Mouse (Mus musculus): ENCODE measurements around the gene Mettl7a2. TPM values are rescaled to one million over a fixed set of nuclear protein-coding genes. Genes with fewer than 3 reads are reported as not detected.
A peak's percentile ranks its signal among the peaks of the same experiment; 100 is the strongest.
"Not testable (repeated sequence)": the region's sequence is repeated elsewhere in the genome, so short reads cannot be mapped to it uniquely, and the experiment has no call there.

Mettl7a2 gene
- polyA plus RNA-seq, 1 experiment from 2014 or later, result not detected

GRCm38 (mm10) chr15:100321134-100321533 is 31.9 kb upstream of the Mettl7a2 start:
- 48% methylated on average over 5 of the region's 5 CpGs for WGBS
- Histone ChIP-seq H3K4me1 (replicated peaks) (no peaks in the 10 kb centered on the region), H3K27me3 (no peaks in the 10 kb centered on the region), H3K9ac (no peak overlapping the region), H3K36me3 (no peaks in the 10 kb centered on the region), H3K9me3 (no peaks in the 10 kb centered on the region), H3K4me2 (no peak overlapping the region), H3K4me3 (no peak overlapping the region), H3K27ac (replicated peaks) (no peak overlapping the region)
- ATAC-seq (ENCODE audit: low FRiP score, low read depth), result no peak

GRCm38 (mm10) chr15:100324021-100324591 is 28.9 kb upstream of the Mettl7a2 start:
- no peaks in the 10 kb centered on the region for H3K4me1 ChIP-seq (replicated peaks)
- 75% methylated on average over 12 of the region's 12 CpGs for WGBS
- H3K36me3 ChIP-seq, result no peaks in the 10 kb centered on the region
- H3K4me3 ChIP-seq, result no peak overlapping the region
- no peak overlapping the region for H3K27ac ChIP-seq (replicated peaks)
- no peak overlapping the region for H3K9ac ChIP-seq
- H3K9me3 ChIP-seq, result no peaks in the 10 kb centered on the region
- ATAC-seq (ENCODE audit: low FRiP score, low read depth), result no peak
- no peaks in the 10 kb centered on the region for H3K27me3 ChIP-seq
- no peak overlapping the region for H3K4me2 ChIP-seq

GRCm38 (mm10) chr15:100325235-100325634 is 27.8 kb upstream of the Mettl7a2 start:
- Histone ChIP-seq H3K4me3 (no peak overlapping the region), H3K27ac (replicated peaks) (no peak overlapping the region), H3K9me3 (no peaks in the 10 kb centered on the region), H3K4me1 (replicated peaks) (no peaks in the 10 kb centered on the region), H3K9ac (no peak overlapping the region), H3K4me2 (no peak overlapping the region), H3K27me3 (no peaks in the 10 kb centered on the region), H3K36me3 (no peaks in the 10 kb centered on the region)
- no peak for ATAC-seq (ENCODE audit: low FRiP score, low read depth)
- 89% methylated on average over 3 of the region's 3 CpGs for whole genome bisulfite sequencing

GRCm38 (mm10) chr15:100328089-100328488 is 24.9 kb upstream of the Mettl7a2 start:
- H3K9me3 ChIP-seq; H3K4me3 ChIP-seq; ATAC-seq (ENCODE audit: low FRiP score, low read depth); H3K36me3 ChIP-seq; H3K9ac ChIP-seq; H3K27ac ChIP-seq (replicated peaks); H3K27me3 ChIP-seq; H3K4me2 ChIP-seq; H3K4me1 ChIP-seq (replicated peaks): not testable (repeated sequence)
- WGBS, result 68% methylated on average over 4 of the region's 4 CpGs

- not testable (repeated sequence) for H3K4me2 ChIP-seq; H3K9ac ChIP-seq; H3K4me3 ChIP-seq; H3K27me3 ChIP-seq; ATAC-seq (ENCODE audit: low FRiP score, low read depth); H3K9me3 ChIP-seq; H3K27ac ChIP-seq (replicated peaks); H3K4me1 ChIP-seq (replicated peaks); H3K36me3 ChIP-seq
- 36% methylated on average over 10 of the region's 10 CpGs for WGBS
These were observed 23.7 kb upstream of the Mettl7a2 start for GRCm38 (mm10) chr15:100329336-100329735.

- H3K4me2 ChIP-seq, result no peak overlapping the region
- H3K4me3 ChIP-seq, result no peak overlapping the region
- H3K4me1 ChIP-seq (replicated peaks), result no peaks in the 10 kb centered on the region
- 61% methylated on average over 7 of the region's 7 CpGs for WGBS
- H3K9me3 ChIP-seq, result no peaks in the 10 kb centered on the region
- H3K36me3 ChIP-seq, result no peaks in the 10 kb centered on the region
- H3K9ac ChIP-seq, result no peak overlapping the region
- no peak for ATAC-seq (ENCODE audit: low FRiP score, low read depth)
- no peak overlapping the region for H3K27ac ChIP-seq (replicated peaks)
- H3K27me3 ChIP-seq, result no peaks in the 10 kb centered on the region
These were observed 22.3 kb upstream of the Mettl7a2 start for GRCm38 (mm10) chr15:100330739-100331138.

- not testable (repeated sequence) for H3K4me1 ChIP-seq (replicated peaks); H3K27me3 ChIP-seq; H3K4me2 ChIP-seq; H3K36me3 ChIP-seq; H3K9me3 ChIP-seq; H3K27ac ChIP-seq (replicated peaks); H3K4me3 ChIP-seq; H3K9ac ChIP-seq
- peak; percentile 34; the same call in 1 of the 2 replicates for ATAC-seq (ENCODE audit: low FRiP score, low read depth)
- WGBS, result 50% methylated on average over 3 of the region's 10 CpGs
These were observed 20.7 kb upstream of the Mettl7a2 start for GRCm38 (mm10) chr15:100332077-100332961.

GRCm38 (mm10) chr15:100334629-100335028 is 18.4 kb upstream of the Mettl7a2 start, which contains the start of gene Mettl7a3:
Mettl7a3 (plus strand) TSS chr15:100334929.
- Histone ChIP-seq H3K9ac (no peak within 1 kb of the TSS), H3K9me3 (no peaks in the 10 kb centered on the region)
- 55% methylated on average over 10 of the region's 10 CpGs for WGBS

GRCm38 (mm10) chr15:100337328-100337727 is 15.7 kb upstream of the Mettl7a2 start:
- H3K4me1 ChIP-seq (replicated peaks); H3K27ac ChIP-seq (replicated peaks); H3K4me2 ChIP-seq; H3K9me3 ChIP-seq; H3K9ac ChIP-seq; ATAC-seq (ENCODE audit: low FRiP score, low read depth); H3K36me3 ChIP-seq; H3K27me3 ChIP-seq; H3K4me3 ChIP-seq: not testable (repeated sequence)

More at GRCm38 (mm10) chr15:100334629-100335028, 18.4 kb upstream of the Mettl7a2 start, which contains the start of gene Mettl7a3:
- H3K27me3 ChIP-seq, result no peaks in the 10 kb centered on the region
- no peak within 1 kb of the TSS for H3K4me2 ChIP-seq
- no peak for ATAC-seq (ENCODE audit: low FRiP score, low read depth)
- no peak within 1 kb of the TSS for H3K4me3 ChIP-seq
- H3K4me1 ChIP-seq (replicated peaks), result no peaks in the 10 kb centered on the region
- H3K36me3 ChIP-seq, result no peaks in the 10 kb centered on the region
- H3K27ac ChIP-seq (replicated peaks), result no peak within 1 kb of the TSS

- 41% methylated on average over 10 of the region's 10 CpGs for WGBS
- not testable (repeated sequence) for ATAC-seq (ENCODE audit: low FRiP score, low read depth); H3K4me3 ChIP-seq; H3K36me3 ChIP-seq; H3K9me3 ChIP-seq; H3K4me1 ChIP-seq (replicated peaks); H3K27ac ChIP-seq (replicated peaks); H3K27me3 ChIP-seq; H3K9ac ChIP-seq; H3K4me2 ChIP-seq
These were observed 15.2 kb upstream of the Mettl7a2 start for GRCm38 (mm10) chr15:100337847-100338246.

- not testable (repeated sequence) for H3K27me3 ChIP-seq; ATAC-seq (ENCODE audit: low FRiP score, low read depth); H3K9ac ChIP-seq; H3K4me2 ChIP-seq; H3K9me3 ChIP-seq; H3K27ac ChIP-seq (replicated peaks); H3K4me1 ChIP-seq (replicated peaks); H3K4me3 ChIP-seq; H3K36me3 ChIP-seq
- WGBS, result 87% methylated on average over 5 of the region's 5 CpGs
These were observed 11.6 kb upstream of the Mettl7a2 start for GRCm38 (mm10) chr15:100341314-100341980.

GRCm38 (mm10) chr15:100345484-100345883 is 7.5 kb upstream of the Mettl7a2 start:
- no peak overlapping the region for H3K4me3 ChIP-seq
- no peak for ATAC-seq (ENCODE audit: low FRiP score, low read depth)
- no peaks in the 10 kb centered on the region for H3K27me3 ChIP-seq
- no peak overlapping the region for H3K27ac ChIP-seq (replicated peaks)
- H3K9me3 ChIP-seq, result no peaks in the 10 kb centered on the region
- no peak overlapping the region for H3K4me2 ChIP-seq
- no peak overlapping the region for H3K9ac ChIP-seq
- H3K4me1 ChIP-seq (replicated peaks), result no peaks in the 10 kb centered on the region
- H3K36me3 ChIP-seq, result no peaks in the 10 kb centered on the region

All from hindbrain, embryonic 15.5 days (tissue).